Mouse (Mus musculus): ENCODE data around the gene Fry. TPM values are rescaled to one million over a fixed set of nuclear protein-coding genes. Genes with fewer than 3 reads are reported as not detected.

Fry gene
- polyA plus RNA-seq, 1 experiment: 5.6 TPM

DNA sequence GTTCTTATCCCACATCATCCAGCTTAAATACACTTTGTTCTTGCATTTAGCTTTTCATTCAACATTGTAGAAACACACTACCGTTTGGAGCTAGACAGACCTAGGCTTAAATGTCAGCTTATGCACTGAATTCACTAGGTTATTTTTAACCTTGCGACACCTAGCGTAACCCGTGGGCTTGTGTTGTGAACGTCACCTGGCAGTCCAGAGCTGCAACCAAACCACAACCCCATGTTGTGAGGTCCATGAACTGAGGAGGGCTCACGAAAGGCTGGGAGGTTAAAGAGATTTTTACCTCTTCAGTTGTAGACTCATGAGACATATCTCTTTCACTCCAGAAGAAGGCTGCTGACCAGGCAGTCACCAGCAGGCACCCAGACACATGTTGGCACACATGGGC lies 210.2 kb downstream of the Fry start:
- Histone ChIP-seq H3K4me1 (ENCODE audit: control insufficient read depth, insufficient read depth, insufficient read length, low read length) (peaks cover 3% of the 10 kb centered on the region; the same call in 1 of the 2 replicates), H3K36me3 (ENCODE audit: control insufficient read depth, insufficient read depth, low read length) (no peaks in the 10 kb centered on the region), H3K27ac (ENCODE audit: insufficient read depth, low read depth, low read length) (no peak overlapping the region), H3K4me3 (ENCODE audit: low read depth, low read length) (no peak overlapping the region), H3K27me3 (ENCODE audit: control insufficient read depth, insufficient read depth, low read length) (no peaks in the 10 kb centered on the region)
- 86% methylated on average over 6 of the region's 6 CpGs for WGBS
- no peak for TF ChIP-seq CTCF (IDR thresholded peaks at IDR 0.05; ENCODE audit: extremely low read depth, insufficient read length, insufficient replicate concordance, low read depth, low read length)
- no peak for TF ChIP-seq POLR2A (IDR thresholded peaks at IDR 0.05; ENCODE audit: low read depth, low read length)

DNA sequence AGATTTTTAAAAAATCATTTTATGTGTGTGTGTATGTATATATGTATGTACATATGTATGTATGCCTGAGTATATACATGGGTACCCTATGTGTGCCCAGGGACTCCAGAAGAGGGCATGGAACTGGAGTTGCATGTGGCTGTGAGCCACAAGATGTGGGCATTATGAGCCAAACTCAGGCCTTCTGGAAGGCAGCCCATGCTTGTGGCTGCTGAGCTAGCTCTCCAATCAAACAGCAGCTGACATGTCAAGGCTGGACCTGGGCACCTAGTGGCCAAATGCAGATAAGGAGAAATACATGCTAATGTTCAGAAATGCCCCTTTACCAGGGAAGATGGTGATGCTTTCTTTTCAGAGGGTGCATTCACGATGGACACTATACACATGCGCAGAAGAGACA lies 213.4 kb downstream of the Fry start:
- WGBS: 72% methylated on average over 2 of the region's 2 CpGs
- H3K4me1 ChIP-seq (ENCODE audit: control insufficient read depth, insufficient read depth, insufficient read length, low read length): peaks cover 3% of the 10 kb centered on the region; the same call in 1 of the 2 replicates
- no peak for TF ChIP-seq CTCF (IDR thresholded peaks at IDR 0.05; ENCODE audit: extremely low read depth, insufficient read length, insufficient replicate concordance, low read depth, low read length)
- no peak for TF ChIP-seq POLR2A (IDR thresholded peaks at IDR 0.05; ENCODE audit: low read depth, low read length)

DNA sequence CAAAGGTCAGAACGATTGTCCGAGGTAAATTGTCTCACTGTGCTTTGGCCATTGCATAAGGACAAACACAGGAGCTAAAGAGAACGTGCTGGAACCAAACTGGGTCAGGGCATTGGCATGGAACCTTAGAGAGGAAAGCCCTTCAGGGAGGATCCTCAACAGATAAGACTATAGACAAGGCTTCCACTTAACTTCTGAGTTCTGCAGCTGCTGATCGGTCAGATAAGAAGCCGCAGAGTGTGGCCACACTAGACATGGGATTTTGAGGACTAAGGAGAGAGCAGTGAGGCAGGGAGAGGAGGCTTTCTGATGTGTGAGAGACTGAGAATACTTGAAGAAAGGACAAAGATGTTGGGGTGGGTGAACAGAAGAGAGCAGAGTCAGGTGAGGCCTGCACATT lies 214.4 kb downstream of the Fry start:
- Histone ChIP-seq H3K36me3 (ENCODE audit: control insufficient read depth, insufficient read depth, low read length) (no peaks in the 10 kb centered on the region), H3K27ac (ENCODE audit: insufficient read depth, low read depth, low read length) (no peak overlapping the region), H3K27me3 (ENCODE audit: control insufficient read depth, insufficient read depth, low read length) (no peaks in the 10 kb centered on the region), H3K4me3 (ENCODE audit: low read depth, low read length) (no peak overlapping the region), H3K4me1 (ENCODE audit: control insufficient read depth, insufficient read depth, insufficient read length, low read length) (peaks cover 3% of the 10 kb centered on the region; the same call in 1 of the 2 replicates)
- no peak for TF ChIP-seq CTCF (IDR thresholded peaks at IDR 0.05; ENCODE audit: extremely low read depth, insufficient read length, insufficient replicate concordance, low read depth, low read length)
- TF ChIP-seq POLR2A (IDR thresholded peaks at IDR 0.05; ENCODE audit: low read depth, low read length): no peak
- WGBS: 25% methylated on average over 5 of the region's 5 CpGs

More for the DNA sequence above, 213.4 kb downstream of the Fry start:
- Histone ChIP-seq H3K27ac (ENCODE audit: insufficient read depth, low read depth, low read length) (no peak overlapping the region), H3K4me3 (ENCODE audit: low read depth, low read length) (no peak overlapping the region), H3K36me3 (ENCODE audit: control insufficient read depth, insufficient read depth, low read length) (no peaks in the 10 kb centered on the region), H3K27me3 (ENCODE audit: control insufficient read depth, insufficient read depth, low read length) (no peaks in the 10 kb centered on the region)

DNA sequence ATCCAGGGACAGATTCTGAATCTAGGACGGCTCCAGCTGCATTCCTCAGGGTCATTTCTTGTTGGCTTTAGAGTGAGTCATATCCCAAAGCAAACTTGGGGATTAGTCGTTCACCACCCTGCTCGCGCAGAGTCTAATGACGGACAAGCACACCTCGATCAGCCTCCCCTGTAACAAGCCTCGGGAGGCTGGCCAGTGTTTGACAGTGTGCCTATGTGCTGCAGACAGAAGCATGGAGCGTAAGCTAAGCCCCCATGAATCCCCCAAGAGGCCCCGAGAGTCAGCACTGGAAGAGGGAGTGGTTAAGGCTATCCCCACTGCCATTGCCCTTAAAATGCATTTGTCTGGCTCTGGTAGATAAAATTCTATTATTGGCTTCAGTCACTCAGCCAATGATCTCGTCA lies 214.9 kb downstream of the Fry start:
- no peaks in the 10 kb centered on the region for H3K36me3 ChIP-seq (ENCODE audit: control insufficient read depth, insufficient read depth, low read length)
- TF ChIP-seq POLR2A (IDR thresholded peaks at IDR 0.05; ENCODE audit: low read depth, low read length) (no peak), CTCF (IDR thresholded peaks at IDR 0.05; ENCODE audit: extremely low read depth, insufficient read length, insufficient replicate concordance, low read depth, low read length) (no peak)
- peaks cover 3% of the 10 kb centered on the region; the same call in 1 of the 2 replicates for H3K4me1 ChIP-seq (ENCODE audit: control insufficient read depth, insufficient read depth, insufficient read length, low read length)
- WGBS: 31% methylated on average over 10 of the region's 10 CpGs
- H3K4me3 ChIP-seq (ENCODE audit: low read depth, low read length): no peak overlapping the region
- H3K27ac ChIP-seq (ENCODE audit: insufficient read depth, low read depth, low read length): no peak overlapping the region
- H3K27me3 ChIP-seq (ENCODE audit: control insufficient read depth, insufficient read depth, low read length): no peaks in the 10 kb centered on the region

DNA sequence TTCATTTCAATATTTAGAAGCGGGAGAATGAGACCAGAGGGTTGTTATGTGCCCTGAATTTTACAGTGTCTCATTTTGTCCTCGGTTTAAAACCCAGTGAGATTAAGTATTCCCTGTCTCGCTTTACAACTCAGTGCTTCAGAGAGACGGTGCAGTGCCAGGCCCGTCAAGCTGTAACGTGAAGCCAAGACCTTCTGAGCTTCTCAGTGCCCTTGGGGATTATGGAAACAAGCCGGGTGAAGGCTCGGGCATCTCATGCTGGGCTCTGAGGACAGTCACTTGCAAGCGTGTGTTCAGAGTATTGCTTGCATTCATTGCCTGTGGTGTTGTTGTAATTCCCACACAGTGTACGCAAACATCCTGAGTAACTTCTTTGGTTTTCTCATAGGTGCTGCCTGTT lies 218.0 kb downstream of the Fry start:
- TF ChIP-seq POLR2A (IDR thresholded peaks at IDR 0.05; ENCODE audit: low read depth, low read length) (no peak), CTCF (IDR thresholded peaks at IDR 0.05; ENCODE audit: extremely low read depth, insufficient read length, insufficient replicate concordance, low read depth, low read length) (no peak)
- no peaks in the 10 kb centered on the region for H3K27me3 ChIP-seq (ENCODE audit: control insufficient read depth, insufficient read depth, low read length)
- H3K36me3 ChIP-seq (ENCODE audit: control insufficient read depth, insufficient read depth, low read length): no peaks in the 10 kb centered on the region
- no peak overlapping the region for H3K27ac ChIP-seq (ENCODE audit: insufficient read depth, low read depth, low read length)
- no peak overlapping the region for H3K4me3 ChIP-seq (ENCODE audit: low read depth, low read length)
- 88% methylated on average over 10 of the region's 10 CpGs for WGBS
- peaks cover 3% of the 10 kb centered on the region; the same call in 1 of the 2 replicates for H3K4me1 ChIP-seq (ENCODE audit: control insufficient read depth, insufficient read depth, insufficient read length, low read length)

DNA sequence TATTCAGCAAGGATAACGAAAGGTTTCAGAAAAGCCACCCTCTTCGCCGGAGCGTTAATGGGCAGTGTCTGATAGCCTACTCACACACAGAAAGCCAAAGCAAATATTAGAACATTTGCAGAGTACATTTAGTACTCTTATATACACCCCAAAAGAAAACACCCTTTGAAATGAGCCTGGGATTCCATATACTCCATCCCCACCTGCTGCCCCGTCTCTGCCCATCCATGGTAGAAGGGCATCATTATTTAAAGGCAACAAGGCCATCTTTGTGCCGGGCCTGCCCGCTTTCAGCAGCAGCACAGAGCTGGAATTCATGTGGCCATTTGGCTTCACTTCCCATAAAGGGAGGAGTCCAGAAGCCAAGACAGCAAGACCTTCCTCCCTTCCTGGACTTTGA lies 219.3 kb downstream of the Fry start:
- H3K27ac ChIP-seq (ENCODE audit: insufficient read depth, low read depth, low read length): no peak overlapping the region
- H3K36me3 ChIP-seq (ENCODE audit: control insufficient read depth, insufficient read depth, low read length): no peaks in the 10 kb centered on the region
- TF ChIP-seq CTCF (IDR thresholded peaks at IDR 0.05; ENCODE audit: extremely low read depth, insufficient read length, insufficient replicate concordance, low read depth, low read length) (no peak), POLR2A (IDR thresholded peaks at IDR 0.05; ENCODE audit: low read depth, low read length) (no peak)
- peaks cover 3% of the 10 kb centered on the region; the same call in 1 of the 2 replicates for H3K4me1 ChIP-seq (ENCODE audit: control insufficient read depth, insufficient read depth, insufficient read length, low read length)
- H3K27me3 ChIP-seq (ENCODE audit: control insufficient read depth, insufficient read depth, low read length): no peaks in the 10 kb centered on the region
- 68% methylated on average over 7 of the region's 7 CpGs for WGBS
- H3K4me3 ChIP-seq (ENCODE audit: low read depth, low read length): no peak overlapping the region

DNA sequence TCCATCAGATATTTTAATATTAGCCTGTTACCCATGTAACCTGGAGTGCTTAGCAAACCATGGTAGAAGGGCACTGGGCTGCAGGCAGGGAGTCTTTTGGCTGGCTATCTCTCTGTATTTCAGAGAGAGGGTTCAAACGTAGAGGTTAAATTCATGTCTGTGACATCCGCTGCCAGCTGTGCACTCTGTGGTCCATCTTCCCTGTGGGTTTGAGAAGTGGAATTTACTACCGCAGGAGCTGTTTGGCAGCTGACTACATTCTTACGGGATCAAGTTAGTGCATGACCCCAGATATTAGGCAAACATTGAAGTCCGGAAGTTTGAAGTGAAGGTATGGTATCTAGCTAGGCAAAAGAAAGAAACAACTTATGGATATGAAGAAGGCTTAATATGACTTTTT lies 222.5 kb downstream of the Fry start:
- Histone ChIP-seq H3K27me3 (ENCODE audit: control insufficient read depth, insufficient read depth, low read length) (no peaks in the 10 kb centered on the region), H3K4me1 (ENCODE audit: control insufficient read depth, insufficient read depth, insufficient read length, low read length) (no peaks in the 10 kb centered on the region), H3K4me3 (ENCODE audit: low read depth, low read length) (no peak overlapping the region), H3K36me3 (ENCODE audit: control insufficient read depth, insufficient read depth, low read length) (no peaks in the 10 kb centered on the region), H3K27ac (ENCODE audit: insufficient read depth, low read depth, low read length) (no peak overlapping the region)
- WGBS: 55% methylated on average over 5 of the region's 5 CpGs
- no peak for TF ChIP-seq CTCF (IDR thresholded peaks at IDR 0.05; ENCODE audit: extremely low read depth, insufficient read length, insufficient replicate concordance, low read depth, low read length)
- no peak for TF ChIP-seq POLR2A (IDR thresholded peaks at IDR 0.05; ENCODE audit: low read depth, low read length)
